In the genomic region with DNA sequence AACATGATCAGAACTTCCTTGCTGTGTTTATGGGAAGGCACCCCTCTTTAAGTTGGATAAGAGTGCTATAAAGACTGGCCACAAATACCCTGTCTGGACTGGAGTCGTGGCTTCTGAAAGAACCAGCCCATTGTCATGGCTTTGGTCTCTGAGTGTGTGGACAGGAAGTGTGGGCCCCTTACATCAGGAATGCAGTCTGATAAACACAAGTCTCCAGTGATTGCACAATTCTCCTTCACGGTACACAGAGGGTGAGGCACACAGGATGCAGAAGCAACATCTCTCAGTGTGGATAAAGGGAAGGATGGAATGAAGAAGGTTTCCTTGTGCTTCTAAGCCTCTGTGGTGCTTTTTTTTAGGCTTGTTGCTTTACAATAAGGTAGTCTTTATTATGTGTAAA, we compare ENCODE assay signal across 11 mouse cellular contexts. TPM values are rescaled to one million over a fixed set of nuclear protein-coding genes. Genes with fewer than 3 reads are reported as not detected.
DNase-seq lines count a peak whose midpoint lies in the region; ATAC-seq and TF ChIP-seq lines count a peak whose summit lies in the region.
"Had no signal": no experiment of that assay in that cellular context is flagged by ENCODE, and none has a peak within 500 bp of the region (broad histone marks: within the 10 kb centered on the region; RNA-seq: fewer than 3 reads in every experiment).

No protein-coding gene starts in this region.

- no peak overlapping the region for H3K4me3 ChIP-seq in heart, embryonic 12.5 days
- H3K4me3 ChIP-seq in embryonic facial prominence, embryonic 14.5 days (ENCODE audit: low read depth, low read length), result no peak overlapping the region
- H3K4me3 ChIP-seq in lung, postnatal 0 days (ENCODE audit: low read depth, low read length), result no peak overlapping the region
- H3K4me3 ChIP-seq: heart, adult 2 months had no signal

- no peaks in the 10 kb centered on the region for H3K27me3 ChIP-seq in heart, embryonic 12.5 days (replicated peaks)
- no peaks in the 10 kb centered on the region for H3K27me3 ChIP-seq in embryonic facial prominence, embryonic 14.5 days (replicated peaks; ENCODE audit: control insufficient read depth, insufficient read depth, low read length)
- no peaks in the 10 kb centered on the region for H3K27me3 ChIP-seq in lung, postnatal 0 days (replicated peaks; ENCODE audit: insufficient read depth, low read length)

- H3K4me1 ChIP-seq in heart, embryonic 12.5 days (replicated peaks), result peaks cover 43% of the 10 kb centered on the region
- peaks cover 36% of the 10 kb centered on the region for H3K4me1 ChIP-seq in embryonic facial prominence, embryonic 14.5 days (ENCODE audit: control insufficient read depth, insufficient read depth, low read length)
- H3K4me1 ChIP-seq in lung, postnatal 0 days (ENCODE audit: insufficient read depth, low read depth, low read length), result peaks cover 24% of the 10 kb centered on the region; the same call in 1 of the 2 replicates

- H3K4me2 ChIP-seq in heart, embryonic 12.5 days, result no peak overlapping the region
- no peak overlapping the region for H3K4me2 ChIP-seq in embryonic facial prominence, embryonic 14.5 days (ENCODE audit: low read depth, low read length)
- H3K4me2 ChIP-seq in lung, postnatal 0 days (replicated peaks; ENCODE audit: low read depth, low read length), result no peak overlapping the region

- no peaks in the 10 kb centered on the region for H3K9me3 ChIP-seq in heart, embryonic 12.5 days (replicated peaks)
- no peaks in the 10 kb centered on the region for H3K9me3 ChIP-seq in embryonic facial prominence, embryonic 14.5 days (ENCODE audit: control insufficient read depth, low read length)
- H3K9me3 ChIP-seq in lung, postnatal 0 days (ENCODE audit: low read length), result no peaks in the 10 kb centered on the region

- peak; percentile 83 for TF ChIP-seq EP300 in lung, postnatal 0 days (IDR thresholded peaks at IDR 0.05)

- peak; percentile 80 for ATAC-seq in heart, embryonic 12.5 days (ENCODE audit: insufficient number of reproducible peaks, low FRiP score)
- ATAC-seq in embryonic facial prominence, embryonic 14.5 days (ENCODE audit: low read depth), result no peak
- peak; percentile 86 for ATAC-seq in lung, postnatal 0 days

- WGBS in heart, embryonic 12.5 days, result 3% methylated on average over 2 of the region's 2 CpGs
- WGBS in embryonic facial prominence, embryonic 14.5 days, result 11% methylated on average over 2 of the region's 2 CpGs
- 0% methylated on average over 2 of the region's 2 CpGs for WGBS in lung, postnatal 0 days

- peak overlapping the region; percentile 79 for H3K27ac ChIP-seq in heart, embryonic 12.5 days (ENCODE audit: poor library complexity, severe bottlenecking)
- peak overlapping the region; percentile 44 for H3K27ac ChIP-seq in embryonic facial prominence, embryonic 14.5 days (replicated peaks; ENCODE audit: low read depth, low read length)
- peak overlapping the region; percentile 64 for H3K27ac ChIP-seq in lung, postnatal 0 days (ENCODE audit: low read length)
- H3K27ac ChIP-seq: heart, adult 2 months had no signal

- no peak for TF ChIP-seq CTCF in lung, postnatal 0 days (IDR thresholded peaks at IDR 0.05)

- H3K36me3 ChIP-seq in heart, embryonic 12.5 days, result no peaks in the 10 kb centered on the region
- no peaks in the 10 kb centered on the region for H3K36me3 ChIP-seq in embryonic facial prominence, embryonic 14.5 days (ENCODE audit: control insufficient read depth, insufficient read depth, low read length)
- H3K36me3 ChIP-seq in lung, postnatal 0 days (ENCODE audit: insufficient read depth, low read length), result no peaks in the 10 kb centered on the region

- DNase-seq in heart, postnatal 4 days, result no peak
- DNase-seq in 416B (ENCODE audit: low read depth), result peak; percentile 85
- no peak for DNase-seq in embryonic facial prominence, embryonic 14.5 days (ENCODE audit: low spot score)
- peak; percentile 92 for DNase-seq in lung, postnatal 0 days (ENCODE audit: low spot score)
- DNase-seq in right cerebral cortex, adult 2 months (ENCODE audit: low spot score in 2 of 2), result no peak
- no peak for DNase-seq in gastrocnemius, postnatal 25 days
- DNase-seq in neural tube, embryonic 10.5 days (ENCODE audit: extremely low spot score, low spot score), result no peak
- DNase-seq: right cerebral cortex, postnatal 25 days; thymus, adult 2 months had no signal

- no peak overlapping the region for H3K9ac ChIP-seq in heart, embryonic 12.5 days
- no peak overlapping the region for H3K9ac ChIP-seq in embryonic facial prominence, embryonic 14.5 days (ENCODE audit: low read depth, low read length)
- H3K9ac ChIP-seq in lung, postnatal 0 days (replicated peaks; ENCODE audit: low read depth), result no peak overlapping the region

RNA-seq across cellular contexts. Expression of a gene that starts 27.2 kb away (rescaled TPM):
- polyA plus RNA-seq in heart, embryonic 12.5 days (2016; fragmentation: Nextera tagmentation; extraction: Ambion mirVana), result 2.0 and 2.7 TPM in 2 replicates
- 1 to 10 TPM; 4.2 to 7.6 TPM for total RNA-seq in heart, postnatal 4 days (2021)
- 5.6 and 7.6 TPM in 2 replicates for polyA plus RNA-seq in embryonic facial prominence, embryonic 14.5 days (2014; fragmentation: Nextera tagmentation; extraction: Ambion mirVana)
- 7.3 and 9.8 TPM in 2 replicates for polyA plus RNA-seq in lung, postnatal 0 days (2015; fragmentation: Nextera tagmentation; extraction: Ambion mirVana)
- 1 to 10 TPM; 3.4 to 4.7 TPM for total RNA-seq in gastrocnemius, postnatal 25 days (2021)

RNA-seq across cellular contexts. Expression of a gene that starts 42.8 kb away (rescaled TPM):
- polyA plus RNA-seq in heart, embryonic 12.5 days (2016; fragmentation: Nextera tagmentation; extraction: Ambion mirVana), result 191 and 198 TPM in 2 replicates
- total RNA-seq in heart, postnatal 4 days (2021), result 100 to 1,000 TPM; 104 to 111 TPM
- 237 and 260 TPM in 2 replicates for polyA plus RNA-seq in embryonic facial prominence, embryonic 14.5 days (2014; fragmentation: Nextera tagmentation; extraction: Ambion mirVana)
- 275 and 277 TPM in 2 replicates for polyA plus RNA-seq in lung, postnatal 0 days (2015; fragmentation: Nextera tagmentation; extraction: Ambion mirVana)
- total RNA-seq in gastrocnemius, postnatal 25 days (2021), result 100 to 1,000 TPM; 129 to 134 TPM

Comparison
In these comparisons a context has a peak if more than half of its experiments do, and no peak if none do; other contexts are left out.
1. DNase-seq: peak in 416B (single experiment) and lung, postnatal 0 days (single experiment); none in heart, postnatal 4 days (single experiment), embryonic facial prominence, embryonic 14.5 days (single experiment), right cerebral cortex, adult 2 months (0 of 2), gastrocnemius, postnatal 25 days (single experiment) and neural tube, embryonic 10.5 days (single experiment).
2. Peak in every context shown above with its lines, with median percentiles within 50 percentile points of each other: H3K27ac ChIP-seq.